Mouse (Mus musculus) forebrain, embryonic 14.5 days (tissue): ENCODE measurements at regions not wholly inside any gene's neighbourhood (a gene's known extent, or its start where the extent isn't known, plus 50 kb on each side); places are given as distances from the start of the nearest gene placed in this dataset.

Experiments
- ATAC-seq: fragments of 200-750 bp; cut with Nextera tagmentation; 2 replicates; pipeline ENCODE4 v1.8.0; 2017; ENCODE audit warnings: mild to moderate bottlenecking, moderate library complexity
- DNase-seq: peaks from one replicate; pipeline ENCODE4 v3.0.0-alpha.2; 2015; ENCODE audit warnings: low spot score
- H3K27ac ChIP-seq: fragments of 300-500 bp; sonication (generic); 2 replicates; pipeline ENCODE4 v1.5.1; 2014; ENCODE audit warnings: low read depth, mild to moderate bottlenecking, control low read depth, low read length, moderate library complexity
- H3K27me3 ChIP-seq: fragments of 300-500 bp; sonication (generic); replicated peaks from 2 replicates; pipeline ENCODE4 v1.6.1; 2014; ENCODE audit warnings: low read length, control low read depth, mixed read lengths; ENCODE audit not compliant: control insufficient read depth, insufficient read depth
- H3K36me3 ChIP-seq: fragments of 300-500 bp; sonication (generic); 2 replicates; pipeline ENCODE4 v1.6.1; 2014; ENCODE audit warnings: low read length, control low read depth; ENCODE audit not compliant: control insufficient read depth, insufficient read depth
- H3K4me1 ChIP-seq: fragments of 300-500 bp; sonication (generic); 2 replicates; pipeline ENCODE4 v1.6.1; 2014; ENCODE audit warnings: antibody characterized with exemption, low read length, control low read depth; ENCODE audit not compliant: control insufficient read depth, insufficient read depth
- H3K4me2 ChIP-seq: fragments of 300-500 bp; sonication (generic); 2 replicates; pipeline ENCODE4 v1.6.1; 2014; ENCODE audit warnings: mild to moderate bottlenecking, control low read depth, low read length
- H3K4me3 ChIP-seq: fragments of 300-500 bp; sonication (generic); 2 replicates; pipeline ENCODE4 v1.5.1; 2014; ENCODE audit warnings: low read depth, low read length, control low read depth
- H3K9ac ChIP-seq: fragments of 300-500 bp; sonication (generic); 2 replicates; pipeline ENCODE4 v1.6.1; 2014; ENCODE audit warnings: mild to moderate bottlenecking, low read length, control low read depth, moderate library complexity
- H3K9me3 ChIP-seq: fragments of 300-500 bp; sonication (generic); replicated peaks from 2 replicates; pipeline ENCODE4 v1.6.1; 2016; ENCODE audit warnings: low read length, control low read depth, mixed read lengths; ENCODE audit not compliant: control insufficient read depth
- WGBS: fragments of 180-500 bp; shearing (Covaris S2); extraction: QIAGEN DNeasy Blood & Tissue Kit; methylation state at CpG from one replicate; pipeline ENCODE4 v1.1.7; 2014; 5-methylcytosine and 5-hydroxymethylcytosine counted together

DNA sequence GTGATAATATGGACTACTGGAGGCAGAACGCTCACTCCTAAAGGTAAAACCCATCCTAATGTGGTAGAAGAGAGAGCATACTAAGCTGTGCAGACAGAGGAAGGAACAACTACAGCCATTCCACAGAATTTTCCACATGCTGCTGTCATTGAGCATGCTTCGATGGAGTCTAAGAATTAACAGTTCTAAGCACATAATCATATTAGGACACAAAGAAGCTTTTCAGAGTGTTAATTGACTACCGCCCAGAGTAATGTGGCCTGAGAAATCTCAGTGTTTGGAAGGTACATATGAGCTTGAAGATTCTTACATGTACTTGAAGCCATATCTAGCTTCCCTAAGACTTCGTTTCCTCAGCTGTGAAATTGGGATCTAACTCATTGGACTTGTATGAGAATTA is 508.3 kb upstream of the Dmac1 start:
- 42% methylated on average over 4 of the region's 4 CpGs for WGBS
- DNase-seq (no peak), ATAC-seq (no peak)
- Histone ChIP-seq H3K27ac (no peak overlapping the region), H3K36me3 (no peaks in the 10 kb centered on the region), H3K27me3 (no peaks in the 10 kb centered on the region), H3K4me2 (no peak overlapping the region), H3K4me1 (no peaks in the 10 kb centered on the region), H3K9ac (no peak overlapping the region), H3K9me3 (no peaks in the 10 kb centered on the region), H3K4me3 (no peak overlapping the region)

DNA sequence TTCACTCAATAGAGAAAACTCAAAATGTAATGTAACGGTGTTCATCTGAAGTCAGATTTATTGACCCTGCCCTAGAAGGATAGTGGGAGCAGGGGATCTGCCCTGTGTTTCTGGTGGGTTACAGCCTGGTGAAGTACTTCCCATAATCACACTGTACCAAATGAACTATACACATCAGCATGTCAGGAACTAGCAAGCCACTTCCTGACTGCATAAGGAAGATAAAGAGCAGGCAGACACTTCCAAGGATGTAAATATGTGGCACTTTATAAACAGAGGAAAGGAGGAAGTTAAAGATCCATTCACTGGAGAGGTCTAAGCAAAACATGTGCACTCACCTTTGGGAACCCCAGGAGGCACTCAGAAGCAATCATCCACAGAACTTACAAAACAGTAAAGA is 501.4 kb upstream of the Dmac1 start:
- H3K4me3 ChIP-seq = no peak overlapping the region
- no peak for DNase-seq
- no peak for ATAC-seq
- H3K9me3 ChIP-seq = no peaks in the 10 kb centered on the region
- no peaks in the 10 kb centered on the region for H3K36me3 ChIP-seq
- H3K27ac ChIP-seq = no peak overlapping the region
- H3K4me1 ChIP-seq = no peaks in the 10 kb centered on the region
- no peaks in the 10 kb centered on the region for H3K27me3 ChIP-seq
- no peak overlapping the region for H3K9ac ChIP-seq
- 94% methylated on average over 1 of the region's 1 CpGs for WGBS
- no peak overlapping the region for H3K4me2 ChIP-seq

DNA sequence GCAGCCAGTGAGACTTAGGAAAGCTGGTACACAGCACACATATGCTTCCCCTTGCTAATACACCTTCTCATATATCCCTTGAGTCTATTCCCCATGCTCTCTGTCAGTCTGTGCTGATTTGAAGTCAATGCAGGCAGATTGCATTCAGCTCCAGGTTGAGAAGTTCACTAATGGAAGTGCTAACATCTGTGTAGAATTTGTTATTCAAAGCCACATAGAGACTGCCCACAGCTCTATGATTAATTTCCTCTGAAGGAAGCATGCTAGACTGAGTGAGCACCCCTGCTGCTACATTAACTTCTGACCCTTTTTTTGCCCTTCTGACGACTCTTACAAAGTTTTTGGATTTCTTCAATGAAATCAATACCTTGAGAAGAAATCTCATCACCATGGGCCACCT is 486.0 kb upstream of the Dmac1 start:
- Histone ChIP-seq H3K4me3 (no peak overlapping the region), H3K36me3 (no peaks in the 10 kb centered on the region), H3K27ac (no peak overlapping the region), H3K9me3 (no peaks in the 10 kb centered on the region), H3K9ac (no peak overlapping the region), H3K4me2 (no peak overlapping the region), H3K27me3 (no peaks in the 10 kb centered on the region), H3K4me1 (no peaks in the 10 kb centered on the region)
- DNase-seq (no peak), ATAC-seq (no peak)
- 12% methylated on average over 1 of the region's 1 CpGs for WGBS

DNA sequence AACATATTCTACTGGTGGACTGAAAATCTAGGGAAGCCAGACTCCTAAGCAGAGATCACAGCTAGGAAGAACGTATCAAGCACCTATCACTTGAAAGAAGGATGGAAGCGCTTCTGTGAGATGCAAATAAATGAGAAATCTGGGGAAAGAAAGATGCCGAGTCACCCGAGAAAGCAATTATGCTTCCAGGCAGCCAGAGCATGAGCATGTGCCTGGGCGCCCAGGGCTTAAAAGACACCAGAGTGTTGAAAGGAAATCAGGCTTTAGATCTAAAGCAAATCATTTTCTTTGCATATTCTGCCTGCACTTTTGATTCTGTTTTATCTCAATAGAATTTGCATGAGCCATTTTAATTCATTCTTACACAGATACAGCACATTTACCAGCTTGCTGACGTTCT is 466.5 kb upstream of the Dmac1 start:
- Histone ChIP-seq H3K4me3 (no peak overlapping the region), H3K4me1 (no peaks in the 10 kb centered on the region), H3K27me3 (no peaks in the 10 kb centered on the region), H3K9ac (no peak overlapping the region), H3K36me3 (no peaks in the 10 kb centered on the region), H3K9me3 (no peaks in the 10 kb centered on the region), H3K4me2 (no peak overlapping the region), H3K27ac (no peak overlapping the region)
- ATAC-seq = peak; percentile 52; the same call in 1 of the 2 replicates
- peak; percentile 42 for DNase-seq
- WGBS = 54% methylated on average over 6 of the region's 6 CpGs

DNA sequence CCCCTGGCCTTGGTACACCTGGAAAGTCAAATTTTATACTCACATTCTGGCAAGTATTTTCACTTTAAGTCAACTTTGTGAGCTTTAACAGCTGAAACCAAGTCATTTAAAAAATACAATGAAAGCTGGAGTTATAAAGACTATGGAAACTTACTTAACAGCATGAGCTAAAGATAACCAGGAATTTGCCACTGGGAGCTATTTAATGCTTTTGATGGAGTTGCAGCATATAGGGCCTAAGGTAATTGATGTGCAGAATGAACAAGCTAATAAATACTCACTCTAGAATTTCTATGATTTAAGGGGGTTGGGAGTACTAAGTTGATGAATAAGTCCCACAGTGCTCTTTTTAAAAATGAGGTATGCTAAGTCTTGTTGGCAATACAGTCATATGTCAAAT is 463.5 kb upstream of the Dmac1 start:
- ATAC-seq (no peak), DNase-seq (no peak)
- Histone ChIP-seq H3K4me3 (no peak overlapping the region), H3K36me3 (no peaks in the 10 kb centered on the region), H3K4me2 (no peak overlapping the region), H3K9me3 (no peaks in the 10 kb centered on the region), H3K27ac (no peak overlapping the region), H3K4me1 (no peaks in the 10 kb centered on the region), H3K9ac (no peak overlapping the region), H3K27me3 (no peaks in the 10 kb centered on the region)

DNA sequence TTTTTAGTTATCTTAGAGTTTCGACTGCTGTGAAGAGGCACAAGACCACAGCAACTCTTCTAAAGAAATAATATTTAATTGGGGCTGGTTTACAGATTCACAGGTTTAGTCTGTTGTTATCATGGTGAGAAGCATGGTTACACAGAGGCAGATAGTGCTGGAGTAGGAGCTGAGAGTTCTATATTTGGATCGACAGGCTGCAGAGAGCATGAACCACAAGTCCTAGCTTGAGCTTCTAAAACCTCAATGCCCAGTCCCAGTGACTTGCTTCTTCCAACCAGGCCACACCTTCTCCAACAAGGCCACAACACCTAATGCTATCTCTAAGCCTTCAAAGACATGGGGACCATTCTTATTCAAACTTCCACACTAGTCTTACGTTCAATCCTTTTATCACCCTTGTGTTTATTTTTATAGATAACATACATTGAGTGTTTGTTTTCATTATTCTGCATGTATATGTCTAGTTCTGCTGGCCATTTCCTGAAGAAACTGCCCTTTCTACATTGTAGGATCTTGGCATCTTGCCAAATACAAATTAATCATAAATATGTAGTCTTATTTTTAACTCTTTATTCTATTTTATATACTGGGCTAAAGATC is 452.8 kb upstream of the Dmac1 start:
- Histone ChIP-seq H3K4me2 (no peak overlapping the region), H3K9me3 (no peaks in the 10 kb centered on the region), H3K4me1 (no peaks in the 10 kb centered on the region), H3K27ac (no peak overlapping the region), H3K4me3 (no peak overlapping the region), H3K9ac (no peak overlapping the region), H3K36me3 (no peaks in the 10 kb centered on the region), H3K27me3 (no peaks in the 10 kb centered on the region)
- DNase-seq (no peak), ATAC-seq (no peak)
- WGBS = 92% methylated on average over 3 of the region's 3 CpGs

DNA sequence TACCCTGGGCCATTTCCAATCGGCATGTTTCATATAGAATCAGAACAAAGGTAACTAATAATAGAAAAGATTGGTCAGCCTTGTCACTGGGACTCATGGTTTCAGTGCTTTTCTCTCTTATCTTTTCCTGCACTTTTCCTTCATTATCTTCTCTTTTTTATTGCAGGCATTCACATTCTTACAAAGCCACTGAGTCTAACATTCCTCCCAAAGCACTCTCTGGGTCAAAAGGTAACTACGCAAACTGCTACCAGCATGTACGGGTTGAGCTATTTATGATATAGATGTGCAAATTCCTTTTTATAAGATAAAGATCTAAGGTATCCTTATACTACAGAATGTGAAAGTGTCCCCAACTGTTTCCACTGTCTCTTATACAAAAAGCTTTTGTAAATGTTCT is 436.5 kb upstream of the Dmac1 start:
- Histone ChIP-seq H3K4me3 (no peak overlapping the region), H3K4me2 (no peak overlapping the region), H3K27ac (no peak overlapping the region), H3K9ac (no peak overlapping the region), H3K36me3 (no peaks in the 10 kb centered on the region), H3K9me3 (no peaks in the 10 kb centered on the region), H3K27me3 (no peaks in the 10 kb centered on the region), H3K4me1 (no peaks in the 10 kb centered on the region)
- DNase-seq = no peak
- ATAC-seq = no peak
- 93% methylated on average over 3 of the region's 3 CpGs for WGBS

DNA sequence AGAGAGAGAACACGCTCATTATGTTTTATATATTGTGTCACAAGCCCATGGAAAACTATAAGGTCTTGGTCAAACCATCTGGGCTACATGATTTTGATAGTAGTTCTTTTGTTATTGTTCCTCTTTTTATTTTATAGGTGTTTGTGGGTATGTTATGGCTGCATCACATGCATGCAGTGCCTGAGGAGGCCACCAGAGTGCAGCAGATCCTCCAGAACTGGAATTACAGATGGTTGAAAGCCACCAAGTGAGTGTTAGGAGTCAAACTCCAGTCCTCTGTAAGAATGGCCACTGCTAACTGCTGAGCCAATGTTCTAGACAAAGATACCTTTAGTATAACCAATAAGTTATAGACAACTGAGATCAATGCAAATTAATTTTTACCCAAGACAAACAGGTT is 435.9 kb upstream of the Dmac1 start:
- Histone ChIP-seq H3K27me3 (no peaks in the 10 kb centered on the region), H3K9me3 (no peaks in the 10 kb centered on the region), H3K4me2 (no peak overlapping the region), H3K27ac (no peak overlapping the region), H3K4me1 (no peaks in the 10 kb centered on the region), H3K4me3 (no peak overlapping the region), H3K36me3 (no peaks in the 10 kb centered on the region), H3K9ac (no peak overlapping the region)
- DNase-seq = no peak
- no peak for ATAC-seq
- WGBS = 75% methylated on average over 1 of the region's 1 CpGs

DNA sequence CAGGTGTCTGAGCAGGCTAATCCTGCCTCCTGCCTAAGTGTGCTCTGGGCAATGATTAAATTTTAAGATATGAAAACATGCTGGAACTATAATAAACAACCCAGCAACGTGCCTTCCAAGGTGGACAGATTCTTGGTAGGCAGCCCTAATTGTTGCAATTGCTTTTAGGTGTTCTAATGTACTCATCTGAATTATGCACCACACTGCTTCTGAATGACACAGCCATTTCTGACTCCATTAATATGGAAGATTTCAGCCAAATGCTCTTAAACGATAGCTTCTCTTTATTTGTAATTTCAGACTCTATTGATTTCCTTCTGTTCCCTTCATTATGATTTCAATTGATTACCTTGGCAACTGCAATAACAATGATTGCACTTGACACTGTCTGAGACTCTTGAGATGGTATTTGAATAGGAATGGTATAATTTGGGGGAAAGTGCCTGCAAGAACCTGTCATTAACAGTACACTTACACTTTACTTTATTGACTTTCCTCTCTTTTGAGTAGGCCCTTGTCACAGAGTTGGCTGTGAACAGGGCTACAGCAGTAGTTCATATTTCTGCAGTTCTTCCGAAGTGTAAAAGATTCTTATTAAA is 422.8 kb upstream of the Dmac1 start:
- whole genome bisulfite sequencing = 40% methylated on average over 3 of the region's 3 CpGs
- H3K4me3 ChIP-seq = no peak overlapping the region
- H3K36me3 ChIP-seq = no peaks in the 10 kb centered on the region
- no peak overlapping the region for H3K4me2 ChIP-seq
- H3K27me3 ChIP-seq = no peaks in the 10 kb centered on the region
- DNase-seq = peak; percentile 50
- H3K9me3 ChIP-seq = no peaks in the 10 kb centered on the region
- no peak overlapping the region for H3K9ac ChIP-seq
- H3K4me1 ChIP-seq = no peaks in the 10 kb centered on the region
- H3K27ac ChIP-seq = no peak overlapping the region
- ATAC-seq = peak; percentile 74
